Mouse (Mus musculus): ENCODE results near the gene Zfp706. TPM values are rescaled to one million over a fixed set of nuclear protein-coding genes. Genes with fewer than 3 reads are reported as not detected.

The Zfp706 gene
- polyA plus RNA-seq, 1 experiment from 2014 or later: 424 TPM

DNA sequence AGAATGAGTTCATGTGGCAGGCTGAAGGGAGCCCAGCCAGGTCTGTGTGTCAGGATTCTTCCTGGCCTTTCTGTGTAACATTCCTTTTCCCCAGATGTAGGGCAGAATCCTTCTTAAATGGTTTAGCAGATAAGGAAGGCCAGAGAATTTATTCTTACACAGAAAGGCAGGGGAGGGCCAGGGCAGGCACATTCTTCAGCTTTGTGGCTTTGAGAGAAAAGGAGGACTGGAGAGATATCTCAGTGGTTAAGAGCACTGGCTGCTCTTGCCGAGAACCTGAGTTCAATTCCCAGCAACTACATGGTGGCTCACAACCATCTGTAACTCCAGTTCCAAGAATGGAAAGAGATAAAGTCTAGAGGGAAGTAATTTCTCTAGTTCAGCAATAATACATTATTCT, 31.1 kb upstream of the Zfp706 start:
- 93% methylated on average over 1 of the region's 1 CpGs for WGBS
- no peak overlapping the region for H3K4me2 ChIP-seq (replicated peaks; ENCODE audit: low read depth, low read length)
- ATAC-seq (ENCODE audit: low FRiP score, low TSS enrichment): no peak

DNA sequence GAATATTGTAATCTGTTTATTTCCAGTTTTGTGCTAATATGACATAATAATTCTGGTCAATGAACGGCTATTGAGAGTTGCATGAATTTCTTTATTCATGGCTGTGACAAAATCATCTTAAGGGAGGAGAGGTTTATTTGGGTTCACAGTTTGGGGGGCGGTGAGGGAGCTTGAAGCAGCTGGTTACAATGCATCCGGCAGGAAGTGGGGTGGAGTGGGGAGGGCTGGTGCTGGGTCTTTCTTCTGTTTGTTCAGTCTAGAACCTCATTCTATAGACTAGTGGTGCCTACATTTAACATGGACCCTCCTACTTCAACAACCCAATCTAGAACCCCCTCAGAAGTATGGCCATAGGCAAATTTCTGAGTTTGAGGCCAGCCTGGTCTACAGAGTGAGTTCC, 30.1 kb upstream of the Zfp706 start:
- no peak for ATAC-seq (ENCODE audit: low FRiP score, low TSS enrichment)
- Histone ChIP-seq H3K4me1 (ENCODE audit: control insufficient read depth, insufficient read depth, low read length) (no peaks in the 10 kb centered on the region), H3K9me3 (ENCODE audit: control insufficient read depth, low read length) (no peaks in the 10 kb centered on the region), H3K27me3 (ENCODE audit: control insufficient read depth, insufficient read depth, low read length) (no peaks in the 10 kb centered on the region), H3K4me2 (replicated peaks; ENCODE audit: low read depth, low read length) (no peak overlapping the region), H3K4me3 (ENCODE audit: low read length) (no peak overlapping the region), H3K36me3 (ENCODE audit: control insufficient read depth, insufficient read depth, low read length) (no peaks in the 10 kb centered on the region), H3K9ac (ENCODE audit: low read depth, low read length) (no peak overlapping the region), H3K27ac (ENCODE audit: low read depth, low read length) (no peak overlapping the region)
- WGBS: 82% methylated on average over 3 of the region's 3 CpGs

More for the DNA sequence above, 31.1 kb upstream of the Zfp706 start:
- Histone ChIP-seq H3K9ac (ENCODE audit: low read depth, low read length) (no peak overlapping the region), H3K36me3 (ENCODE audit: control insufficient read depth, insufficient read depth, low read length) (no peaks in the 10 kb centered on the region), H3K4me3 (ENCODE audit: low read length) (no peak overlapping the region), H3K9me3 (ENCODE audit: control insufficient read depth, low read length) (no peaks in the 10 kb centered on the region), H3K4me1 (ENCODE audit: control insufficient read depth, insufficient read depth, low read length) (no peaks in the 10 kb centered on the region), H3K27ac (ENCODE audit: low read depth, low read length) (no peak overlapping the region), H3K27me3 (ENCODE audit: control insufficient read depth, insufficient read depth, low read length) (no peaks in the 10 kb centered on the region)

DNA sequence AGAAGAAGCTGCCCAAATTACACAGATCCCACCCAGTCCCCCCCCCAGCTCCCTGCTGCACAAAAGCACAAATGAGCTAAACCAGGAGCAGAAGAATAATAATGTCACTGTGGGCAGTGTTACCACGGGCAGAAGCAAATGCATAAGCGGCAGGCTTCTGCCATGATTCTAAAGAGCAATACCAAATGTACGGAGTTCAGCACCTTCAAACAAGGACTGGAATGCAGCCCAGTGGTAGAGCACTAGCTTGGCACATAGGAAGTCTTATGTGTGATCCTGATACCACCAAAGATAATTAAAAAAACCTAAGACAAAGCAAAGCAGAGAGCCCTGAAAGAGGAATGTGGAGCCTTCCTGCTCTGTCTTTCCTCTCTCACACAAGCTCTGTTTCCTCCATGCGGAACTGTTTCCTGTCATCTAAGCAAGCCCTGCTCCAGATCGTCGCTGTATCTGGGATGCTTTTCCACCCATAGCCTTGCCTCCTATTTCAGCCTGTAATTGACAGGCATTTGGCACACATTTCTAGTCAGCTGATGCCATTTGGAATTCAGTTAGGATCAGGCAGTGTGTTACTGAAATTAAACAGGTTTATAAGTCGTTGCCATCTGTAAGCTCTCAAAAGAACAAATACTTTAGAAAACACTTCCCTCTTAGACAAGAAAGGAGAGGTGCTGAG, 29.0 kb upstream of the Zfp706 start:
- WGBS: 59% methylated on average over 7 of the region's 7 CpGs
- no peak for ATAC-seq (ENCODE audit: low FRiP score, low TSS enrichment)
- H3K4me1 ChIP-seq (ENCODE audit: control insufficient read depth, insufficient read depth, low read length): no peaks in the 10 kb centered on the region
- H3K9ac ChIP-seq (ENCODE audit: low read depth, low read length): no peak overlapping the region
- H3K9me3 ChIP-seq (ENCODE audit: control insufficient read depth, low read length): no peaks in the 10 kb centered on the region
- H3K4me3 ChIP-seq (ENCODE audit: low read length): no peak overlapping the region
- no peaks in the 10 kb centered on the region for H3K36me3 ChIP-seq (ENCODE audit: control insufficient read depth, insufficient read depth, low read length)
- H3K27ac ChIP-seq (ENCODE audit: low read depth, low read length): no peak overlapping the region
- no peaks in the 10 kb centered on the region for H3K27me3 ChIP-seq (ENCODE audit: control insufficient read depth, insufficient read depth, low read length)
- H3K4me2 ChIP-seq (replicated peaks; ENCODE audit: low read depth, low read length): no peak overlapping the region

DNA sequence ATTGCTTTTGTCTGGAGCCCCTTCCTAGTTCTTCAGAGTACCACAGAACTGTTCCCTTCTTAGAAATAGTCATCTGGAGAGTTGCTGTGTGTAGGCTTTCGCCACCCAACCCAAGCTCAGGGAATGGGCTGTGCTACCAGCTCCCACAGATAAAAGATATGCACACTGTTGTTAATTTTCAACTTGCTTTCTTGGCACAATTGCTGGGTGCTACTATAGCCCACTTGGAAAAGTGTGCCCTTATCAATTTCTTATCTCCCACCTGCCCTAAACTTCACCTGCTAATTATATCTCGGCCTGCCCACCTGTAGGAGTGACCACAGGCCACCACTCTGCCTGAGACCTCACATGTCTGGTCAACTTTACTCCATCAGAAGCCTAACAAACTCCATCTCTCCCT, 26.6 kb upstream of the Zfp706 start:
- no peak overlapping the region for H3K9ac ChIP-seq (ENCODE audit: low read depth, low read length)
- no peaks in the 10 kb centered on the region for H3K36me3 ChIP-seq (ENCODE audit: control insufficient read depth, insufficient read depth, low read length)
- H3K27me3 ChIP-seq (ENCODE audit: control insufficient read depth, insufficient read depth, low read length): no peaks in the 10 kb centered on the region
- H3K9me3 ChIP-seq (ENCODE audit: control insufficient read depth, low read length): no peaks in the 10 kb centered on the region
- 78% methylated on average over 2 of the region's 2 CpGs for WGBS
- no peak for ATAC-seq (ENCODE audit: low FRiP score, low TSS enrichment)
- no peaks in the 10 kb centered on the region for H3K4me1 ChIP-seq (ENCODE audit: control insufficient read depth, insufficient read depth, low read length)
- no peak overlapping the region for H3K4me3 ChIP-seq (ENCODE audit: low read length)
- H3K4me2 ChIP-seq (replicated peaks; ENCODE audit: low read depth, low read length): no peak overlapping the region
- H3K27ac ChIP-seq (ENCODE audit: low read depth, low read length): no peak overlapping the region

DNA sequence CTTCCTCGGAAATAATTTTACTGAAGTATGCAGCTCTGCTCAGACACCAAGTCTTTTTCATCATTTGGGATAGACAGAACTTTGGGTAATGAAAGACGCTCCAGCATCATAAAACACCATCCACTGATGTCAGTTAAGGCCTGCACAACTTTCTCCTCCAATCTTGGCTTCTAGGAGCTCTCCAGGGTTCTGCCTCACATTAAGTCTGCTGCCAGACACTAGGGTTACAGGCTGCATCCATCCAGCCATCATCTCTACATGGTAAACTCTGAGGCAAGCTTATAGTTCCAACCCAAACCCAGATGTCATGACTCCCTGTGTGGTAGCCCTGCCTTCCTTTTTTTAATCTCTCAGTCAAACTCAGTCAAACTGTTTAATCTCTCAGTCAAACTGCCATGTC, 25.9 kb upstream of the Zfp706 start:
- Histone ChIP-seq H3K9me3 (ENCODE audit: control insufficient read depth, low read length) (no peaks in the 10 kb centered on the region), H3K9ac (ENCODE audit: low read depth, low read length) (no peak overlapping the region), H3K4me1 (ENCODE audit: control insufficient read depth, insufficient read depth, low read length) (no peaks in the 10 kb centered on the region), H3K36me3 (ENCODE audit: control insufficient read depth, insufficient read depth, low read length) (no peaks in the 10 kb centered on the region), H3K27ac (ENCODE audit: low read depth, low read length) (no peak overlapping the region), H3K4me3 (ENCODE audit: low read length) (no peak overlapping the region), H3K27me3 (ENCODE audit: control insufficient read depth, insufficient read depth, low read length) (no peaks in the 10 kb centered on the region), H3K4me2 (replicated peaks; ENCODE audit: low read depth, low read length) (no peak overlapping the region)
- ATAC-seq (ENCODE audit: low FRiP score, low TSS enrichment): no peak
- WGBS: 79% methylated on average over 2 of the region's 2 CpGs

DNA sequence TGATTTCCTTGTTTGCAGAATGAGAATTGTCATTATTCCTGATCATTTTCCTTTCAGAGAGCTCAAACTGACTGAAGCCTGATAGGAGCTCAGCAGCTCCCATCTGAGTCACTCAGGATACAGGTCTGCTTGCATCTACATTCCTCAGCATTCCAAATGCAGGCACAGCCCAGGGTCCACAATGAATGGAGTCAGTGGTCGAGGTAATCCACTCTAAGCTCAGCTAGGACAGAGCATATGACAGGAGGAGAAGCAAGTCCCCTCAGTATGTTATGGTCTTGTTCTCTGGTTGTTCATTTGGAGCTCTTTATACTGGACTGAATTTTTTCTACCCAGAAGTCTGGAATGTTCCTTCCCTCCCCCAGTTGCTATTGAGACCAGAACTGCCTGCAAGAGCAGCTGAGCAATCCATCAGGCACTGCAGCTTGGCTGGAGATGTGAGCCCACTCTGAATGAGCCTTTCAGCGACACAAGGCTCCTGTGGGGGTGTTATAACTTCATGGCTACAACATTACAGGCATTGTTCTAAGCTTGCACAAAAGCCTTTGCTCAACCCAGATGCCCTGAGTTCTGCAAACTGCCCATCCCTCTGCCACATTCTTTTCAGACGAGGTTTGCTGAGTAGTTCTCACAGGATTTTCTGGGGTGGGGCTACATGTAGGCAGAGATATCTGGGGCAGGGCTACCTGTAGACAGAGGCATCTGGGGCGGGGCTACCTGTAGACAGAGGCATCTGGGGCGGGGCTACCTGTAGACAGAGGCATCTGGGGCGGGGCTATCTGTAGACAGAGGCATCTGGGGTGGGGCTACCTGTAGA, 24.0 kb upstream of the Zfp706 start:
- H3K27me3 ChIP-seq (ENCODE audit: control insufficient read depth, insufficient read depth, low read length): no peaks in the 10 kb centered on the region
- ATAC-seq (ENCODE audit: low FRiP score, low TSS enrichment): no peak
- no peak overlapping the region for H3K4me3 ChIP-seq (ENCODE audit: low read length)
- H3K36me3 ChIP-seq (ENCODE audit: control insufficient read depth, insufficient read depth, low read length): no peaks in the 10 kb centered on the region
- 38% methylated on average over 6 of the region's 6 CpGs for WGBS
- no peak overlapping the region for H3K4me2 ChIP-seq (replicated peaks; ENCODE audit: low read depth, low read length)
- H3K9me3 ChIP-seq (ENCODE audit: control insufficient read depth, low read length): no peaks in the 10 kb centered on the region
- no peak overlapping the region for H3K9ac ChIP-seq (ENCODE audit: low read depth, low read length)
- H3K27ac ChIP-seq (ENCODE audit: low read depth, low read length): no peak overlapping the region
- no peaks in the 10 kb centered on the region for H3K4me1 ChIP-seq (ENCODE audit: control insufficient read depth, insufficient read depth, low read length)

DNA sequence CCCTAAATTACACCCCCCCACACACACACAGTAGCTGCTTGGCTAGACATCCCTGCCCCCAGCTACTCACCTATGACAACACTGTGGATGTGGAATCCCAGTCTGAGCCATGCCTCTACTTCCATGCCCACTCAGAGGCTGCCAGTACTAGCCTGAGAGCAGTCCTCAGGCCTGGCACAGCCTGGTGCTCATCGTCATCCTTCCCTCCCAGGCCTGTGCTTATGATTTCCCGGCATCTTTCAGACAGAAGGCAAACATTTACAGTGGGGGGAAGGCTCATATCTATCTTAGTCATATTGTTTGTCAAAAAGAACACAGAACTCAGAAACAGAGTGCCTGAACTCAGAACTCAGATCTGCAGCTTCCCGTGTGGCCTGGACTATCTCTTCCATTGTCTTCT, 23.4 kb upstream of the Zfp706 start:
- H3K27me3 ChIP-seq (ENCODE audit: control insufficient read depth, insufficient read depth, low read length): no peaks in the 10 kb centered on the region
- no peaks in the 10 kb centered on the region for H3K4me1 ChIP-seq (ENCODE audit: control insufficient read depth, insufficient read depth, low read length)
- H3K36me3 ChIP-seq (ENCODE audit: control insufficient read depth, insufficient read depth, low read length): no peaks in the 10 kb centered on the region
- no peak overlapping the region for H3K4me2 ChIP-seq (replicated peaks; ENCODE audit: low read depth, low read length)
- no peak for ATAC-seq (ENCODE audit: low FRiP score, low TSS enrichment)
- no peaks in the 10 kb centered on the region for H3K9me3 ChIP-seq (ENCODE audit: control insufficient read depth, low read length)
- H3K27ac ChIP-seq (ENCODE audit: low read depth, low read length): no peak overlapping the region
- no peak overlapping the region for H3K9ac ChIP-seq (ENCODE audit: low read depth, low read length)
- 87% methylated on average over 3 of the region's 3 CpGs for WGBS
- no peak overlapping the region for H3K4me3 ChIP-seq (ENCODE audit: low read length)

DNA sequence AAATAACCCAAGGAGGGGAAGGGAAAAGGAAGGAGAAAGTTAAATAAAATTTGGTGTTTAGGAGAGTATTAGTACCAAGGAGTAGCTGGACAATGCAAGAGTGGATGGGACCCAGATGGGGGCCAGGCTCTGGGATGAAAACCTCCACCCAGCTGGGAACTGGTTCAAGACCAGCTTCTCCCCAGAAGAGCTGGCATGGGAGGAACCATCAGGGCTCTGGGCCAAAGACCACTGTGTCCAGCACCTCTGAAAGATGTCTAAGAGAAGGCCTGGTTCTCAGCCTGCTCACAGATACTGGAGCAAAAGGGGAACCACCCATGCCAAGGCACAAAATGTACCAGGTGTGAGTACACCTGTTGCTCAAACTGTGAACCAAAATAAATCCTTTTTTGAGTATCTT, 20.4 kb upstream of the Zfp706 start:
- Histone ChIP-seq H3K4me3 (ENCODE audit: low read length) (no peak overlapping the region), H3K27ac (ENCODE audit: low read depth, low read length) (no peak overlapping the region), H3K36me3 (ENCODE audit: control insufficient read depth, insufficient read depth, low read length) (no peaks in the 10 kb centered on the region), H3K9ac (ENCODE audit: low read depth, low read length) (no peak overlapping the region), H3K4me2 (replicated peaks; ENCODE audit: low read depth, low read length) (no peak overlapping the region), H3K4me1 (ENCODE audit: control insufficient read depth, insufficient read depth, low read length) (no peaks in the 10 kb centered on the region), H3K27me3 (ENCODE audit: control insufficient read depth, insufficient read depth, low read length) (no peaks in the 10 kb centered on the region), H3K9me3 (ENCODE audit: control insufficient read depth, low read length) (no peaks in the 10 kb centered on the region)
- ATAC-seq (ENCODE audit: low FRiP score, low TSS enrichment): no peak

DNA sequence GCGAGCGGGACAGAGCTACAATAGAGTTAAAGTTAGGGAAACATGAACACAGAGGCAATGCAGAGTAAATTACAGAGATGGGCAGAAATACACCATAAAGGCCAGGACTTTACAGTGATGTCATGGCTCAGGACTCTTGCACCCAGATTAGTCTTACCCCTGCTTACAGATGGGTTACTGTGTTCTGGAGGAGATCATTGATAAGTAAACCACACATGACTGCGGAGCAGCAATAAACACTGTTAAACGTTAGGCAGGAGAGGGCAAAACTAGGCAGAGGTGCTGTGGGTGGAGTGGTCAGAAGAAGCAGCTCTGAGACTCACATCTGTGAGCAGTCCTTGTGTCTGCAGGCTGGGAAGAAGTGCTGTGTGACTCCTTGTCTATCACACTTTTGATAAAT, 18.9 kb upstream of the Zfp706 start:
- no peaks in the 10 kb centered on the region for H3K27me3 ChIP-seq (ENCODE audit: control insufficient read depth, insufficient read depth, low read length)
- H3K4me2 ChIP-seq (replicated peaks; ENCODE audit: low read depth, low read length): no peak overlapping the region
- H3K27ac ChIP-seq (ENCODE audit: low read depth, low read length): no peak overlapping the region
- no peaks in the 10 kb centered on the region for H3K4me1 ChIP-seq (ENCODE audit: control insufficient read depth, insufficient read depth, low read length)
- no peak overlapping the region for H3K9ac ChIP-seq (ENCODE audit: low read depth, low read length)
- 77% methylated on average over 4 of the region's 4 CpGs for WGBS
- ATAC-seq (ENCODE audit: low FRiP score, low TSS enrichment): no peak
- no peaks in the 10 kb centered on the region for H3K36me3 ChIP-seq (ENCODE audit: control insufficient read depth, insufficient read depth, low read length)
- H3K9me3 ChIP-seq (ENCODE audit: control insufficient read depth, low read length): no peaks in the 10 kb centered on the region
- H3K4me3 ChIP-seq (ENCODE audit: low read length): no peak overlapping the region
